Mouse (Mus musculus): ENCODE results near the gene Dync1li1. TPM values are rescaled to one million over a fixed set of nuclear protein-coding genes. Genes with fewer than 3 reads are reported as not detected.

The Dync1li1 gene
- 57.8 and 58.4 TPM in 2 replicates for polyA plus RNA-seq (2012; rRNA removed)

DNA sequence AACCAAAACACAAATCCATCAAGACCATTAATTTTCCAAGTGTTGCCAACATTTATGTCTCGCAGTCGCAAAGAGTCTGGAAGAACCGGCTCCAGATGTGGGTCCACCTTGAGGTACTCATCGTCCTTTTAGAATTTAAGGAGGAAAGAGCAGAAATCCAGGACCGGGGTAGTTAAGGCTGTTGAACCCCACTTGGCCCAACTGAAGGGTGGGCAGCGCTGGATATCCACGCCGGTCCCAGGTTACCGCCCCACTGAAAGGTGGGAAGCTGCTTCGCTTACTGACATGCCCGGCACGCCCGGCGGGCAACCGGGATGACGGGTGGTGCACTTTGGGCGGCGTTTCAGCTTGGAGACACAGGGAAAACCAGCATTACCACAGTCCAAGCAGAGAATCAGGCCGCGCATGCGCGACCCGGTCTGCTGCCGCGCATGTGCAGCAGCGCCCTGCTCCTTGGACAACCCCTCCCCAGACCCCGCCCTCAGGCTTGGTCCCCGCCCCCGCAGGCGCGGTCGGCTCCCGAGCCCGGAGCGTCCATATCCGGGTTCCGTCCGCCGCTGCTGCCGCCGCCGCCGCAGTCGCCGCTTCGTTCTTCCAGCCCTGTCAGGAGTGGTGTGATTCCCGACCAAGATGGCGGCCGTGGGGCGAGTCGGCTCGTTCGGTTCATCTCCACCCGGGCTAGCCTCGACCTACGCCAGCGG is at the start of gene Dync1li1:
Gene Dync1li1 (plus strand): TSS at position 539 of the 701 bp plus-strand sequence.

DNA sequence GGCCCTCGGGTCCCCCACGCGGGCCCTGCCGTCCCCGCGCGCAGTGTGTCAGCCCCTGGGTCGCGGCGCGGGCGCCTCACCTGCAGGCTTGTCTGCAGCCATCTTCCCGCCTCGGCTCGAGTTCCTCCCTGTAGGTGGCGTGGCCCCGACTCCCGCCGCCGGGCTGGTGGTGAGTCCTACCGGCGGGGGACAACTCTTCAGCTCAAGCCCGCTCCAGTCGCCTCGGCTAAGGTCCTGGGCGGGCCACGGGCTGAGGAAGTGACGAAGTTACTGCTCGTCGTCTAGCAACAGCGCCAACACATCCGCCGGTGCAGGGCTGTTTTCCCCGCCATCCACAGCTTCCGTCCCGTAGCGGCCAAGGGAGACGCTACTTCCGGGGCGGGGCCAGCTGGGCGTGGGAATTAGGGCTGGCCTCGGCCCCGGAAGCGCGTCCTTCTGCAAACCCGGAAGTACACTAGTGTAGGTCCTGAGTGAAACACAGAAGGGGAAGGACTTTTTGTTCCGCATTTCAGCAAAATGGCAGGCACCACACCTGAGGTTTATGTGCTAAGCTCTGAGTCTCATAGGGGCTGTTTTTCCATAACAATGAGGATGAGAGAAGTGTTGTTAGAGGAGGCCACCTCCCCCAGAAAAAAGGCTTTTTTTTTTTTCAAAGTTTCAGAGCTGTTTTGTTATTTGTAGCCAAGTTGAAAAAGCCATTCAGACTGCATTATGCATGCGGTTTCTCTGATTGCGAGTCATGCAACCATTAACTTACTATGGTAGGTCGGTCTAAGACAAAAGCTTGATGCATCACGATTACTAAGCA is 48.5 kb upstream of the Dync1li1 start, which contains the start of gene Cnot10:
Gene Cnot10 (minus strand): TSS at position 346 of the 808 bp plus-strand sequence.

GRCm38 (mm10) chr9:114731011-114731755 is 42.6 kb downstream of the Dync1li1 start, which contains the start of gene Cmtm6:
TSS of gene Cmtm6 (plus strand) at chr9:114731116.

Other genes starting within 250 kb of the Dync1li1 start
- gene Ccr4, start 183.9 kb upstream of the Dync1li1 start, polyA plus RNA-seq (2012; rRNA removed), result 0.05 and 0.07 TPM in 2 replicates
- gene C130032M10Rik, start 173.1 kb upstream of the Dync1li1 start, polyA plus RNA-seq (2012; rRNA removed), result 0.12 TPM in 1 of 2 replicates, not detected in the other
- gene Trim71, start 124.4 kb upstream of the Dync1li1 start, polyA plus RNA-seq (2012; rRNA removed), result 2.8 and 2.9 TPM in 2 replicates
- 70.4 and 82.1 TPM in 2 replicates for gene Cnot10, start 48.6 kb upstream of the Dync1li1 start, polyA plus RNA-seq (2012; rRNA removed)
- 15.9 and 20.5 TPM in 2 replicates for gene Cmtm6, start 42.3 kb downstream of the Dync1li1 start, polyA plus RNA-seq (2012; rRNA removed)
- gene Cmtm7, start 93.1 kb downstream of the Dync1li1 start, polyA plus RNA-seq (2012; rRNA removed), result 27.4 and 53.7 TPM in 2 replicates
- gene Cmtm8, start 155.4 kb downstream of the Dync1li1 start, polyA plus RNA-seq (2012; rRNA removed), result 12.0 and 12.4 TPM in 2 replicates
- 12.0 and 12.7 TPM in 2 replicates for gene Gpd1l, start 245.2 kb downstream of the Dync1li1 start, polyA plus RNA-seq (2012; rRNA removed)

Data from central nervous system, embryonic 11.5 days (tissue).